Mouse (Mus musculus): ENCODE data around the gene Necab3.

DNA sequence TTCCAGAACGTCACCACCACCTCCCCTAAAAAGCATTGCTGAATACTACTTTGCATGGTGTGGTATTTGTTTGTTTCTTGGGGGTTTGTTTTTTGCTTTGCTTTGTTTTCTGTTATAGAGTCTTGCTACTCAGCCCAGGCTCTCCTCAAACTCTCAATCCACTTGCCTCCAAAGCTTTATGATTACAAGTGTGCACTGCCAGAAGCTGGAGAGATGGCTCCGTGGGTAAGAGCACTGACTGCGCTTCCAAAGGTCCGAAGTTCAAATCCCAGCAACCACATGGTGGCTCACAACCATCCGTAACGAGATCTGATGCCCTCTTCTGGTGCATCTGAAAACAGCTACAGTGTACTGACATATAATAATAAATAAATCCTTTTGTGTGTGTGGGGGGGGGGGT is 41.9 kb upstream of the Necab3 start:
- TF ChIP-seq CTCF (IDR thresholded peaks at IDR 0.05; ENCODE audit: borderline replicate concordance, control insufficient read depth, extremely low read depth, insufficient read depth, low read length, poor library complexity) (no peak), POLR2A (IDR thresholded peaks at IDR 0.05; ENCODE audit: control insufficient read depth, extremely low read depth, insufficient read depth, low read length, poor library complexity) (no peak)

Data from thymus, adult 2 months (tissue).